Mouse (Mus musculus) embryonic facial prominence, embryonic 14.5 days (tissue): ENCODE data around the gene Zc3h15. TPM values are rescaled to one million over a fixed set of nuclear protein-coding genes. Genes with fewer than 3 reads are reported as not detected.
"Not testable (repeated sequence)": the region's sequence is repeated elsewhere in the genome, so short reads cannot be mapped to it uniquely, and the experiment has no call there.

ENCODE experiments used
- ATAC-seq: fragments of 200-750 bp; cut with Nextera tagmentation; 2 replicates; pipeline ENCODE4 v1.8.0; 2017; ENCODE audit warnings: low read depth, moderate number of reproducible peaks, moderate TSS enrichment
- DNase-seq: peaks from one replicate; pipeline ENCODE4 v3.0.0-alpha.2; 2015; ENCODE audit warnings: low spot score
- H3K27ac ChIP-seq: fragments of 300-500 bp; sonication (generic); replicated peaks from 2 replicates; pipeline ENCODE4 v1.5.1; 2014; ENCODE audit warnings: low read depth, mild to moderate bottlenecking, low read length, moderate library complexity
- H3K27me3 ChIP-seq: fragments of 300-500 bp; sonication (generic); replicated peaks from 2 replicates; pipeline ENCODE4 v1.6.1; 2014; ENCODE audit warnings: low read length; ENCODE audit not compliant: control insufficient read depth, insufficient read depth
- H3K36me3 ChIP-seq: fragments of 300-500 bp; sonication (generic); 2 replicates; pipeline ENCODE4 v1.6.1; 2014; ENCODE audit warnings: low read length, mixed read lengths; ENCODE audit not compliant: control insufficient read depth, insufficient read depth
- H3K4me1 ChIP-seq: fragments of 300-500 bp; sonication (generic); 2 replicates; pipeline ENCODE4 v1.6.1; 2014; ENCODE audit warnings: antibody characterized with exemption, low read length; ENCODE audit not compliant: control insufficient read depth, insufficient read depth
- H3K4me2 ChIP-seq: fragments of 300-500 bp; sonication (generic); 2 replicates; pipeline ENCODE4 v1.6.1; 2014; ENCODE audit warnings: low read depth, mild to moderate bottlenecking, low read length, moderate library complexity, mixed read lengths
- H3K4me3 ChIP-seq: fragments of 300-500 bp; sonication (generic); 2 replicates; pipeline ENCODE4 v1.5.1; 2014; ENCODE audit warnings: low read depth, mild to moderate bottlenecking, low read length
- H3K9ac ChIP-seq: fragments of 300-500 bp; sonication (generic); 2 replicates; pipeline ENCODE4 v1.6.1; 2014; ENCODE audit warnings: low read depth, mild to moderate bottlenecking, low read length, moderate library complexity, mixed read lengths
- H3K9me3 ChIP-seq: fragments of 300-500 bp; sonication (generic); 2 replicates; pipeline ENCODE4 v1.6.1; 2016; ENCODE audit warnings: low read length; ENCODE audit not compliant: control insufficient read depth
- WGBS: fragments of 180-500 bp; shearing (Covaris S2); extraction: QIAGEN DNeasy Blood & Tissue Kit; methylation state at CpG from one replicate; pipeline ENCODE4 v1.1.7; 2014; 5-methylcytosine and 5-hydroxymethylcytosine counted together
- polyA plus RNA-seq: library from polyadenylated mRNA; unstranded; fragments of >200 nt; fragmentation: Nextera tagmentation; extraction: Ambion mirVana; gene quantifications from 2 replicates; pipeline ENCODE4 v1.2.1, GENCODE M21; 2014

The Zc3h15 gene
- polyA plus RNA-seq, 1 experiment from 2014 or later: 130 TPM

- H3K36me3 ChIP-seq: no peaks in the 10 kb centered on the region
- H3K4me3 ChIP-seq: no peak overlapping the region
- ATAC-seq: no peak
Measured at GRCm38 (mm10) chr2:83695345-83696247, 51.4 kb downstream of the Zc3h15 start.

GRCm38 (mm10) chr2:83698484-83698883, 54.2 kb downstream of the Zc3h15 start:
- no peaks in the 10 kb centered on the region for H3K4me1 ChIP-seq
- no peaks in the 10 kb centered on the region for H3K27me3 ChIP-seq
- H3K4me3 ChIP-seq: no peak overlapping the region
- ATAC-seq (no peak), DNase-seq (no peak)
- 78% methylated on average over 1 of the region's 1 CpGs for WGBS
- H3K4me2 ChIP-seq: no peak overlapping the region
- H3K36me3 ChIP-seq: no peaks in the 10 kb centered on the region
- no peak overlapping the region for H3K9ac ChIP-seq
- H3K9me3 ChIP-seq: no peaks in the 10 kb centered on the region
- no peak overlapping the region for H3K27ac ChIP-seq

More at GRCm38 (mm10) chr2:83695345-83696247, 51.4 kb downstream of the Zc3h15 start:
- Histone ChIP-seq H3K4me1 (no peaks in the 10 kb centered on the region), H3K27ac (no peak overlapping the region), H3K9me3 (no peaks in the 10 kb centered on the region), H3K9ac (no peak overlapping the region), H3K27me3 (no peaks in the 10 kb centered on the region), H3K4me2 (no peak overlapping the region)
- DNase-seq: no peak
- WGBS: 71% methylated on average over 11 of the region's 11 CpGs

- Histone ChIP-seq H3K9me3 (no peaks in the 10 kb centered on the region), H3K4me3 (no peak overlapping the region), H3K36me3 (no peaks in the 10 kb centered on the region), H3K27me3 (no peaks in the 10 kb centered on the region), H3K27ac (no peak overlapping the region), H3K4me2 (no peak overlapping the region), H3K4me1 (no peaks in the 10 kb centered on the region), H3K9ac (no peak overlapping the region)
- WGBS: 36% methylated on average over 1 of the region's 1 CpGs
- no peak for ATAC-seq
- DNase-seq: no peak
Measured at GRCm38 (mm10) chr2:83699324-83699723, 55.1 kb downstream of the Zc3h15 start.

GRCm38 (mm10) chr2:83700667-83701066, 56.4 kb downstream of the Zc3h15 start:
- no peak overlapping the region for H3K9ac ChIP-seq
- no peaks in the 10 kb centered on the region for H3K9me3 ChIP-seq
- WGBS: 67% methylated on average over 4 of the region's 4 CpGs
- H3K4me2 ChIP-seq: no peak overlapping the region
- H3K27ac ChIP-seq: no peak overlapping the region
- no peak overlapping the region for H3K4me3 ChIP-seq
- no peaks in the 10 kb centered on the region; the same call in 1 of the 2 replicates for H3K4me1 ChIP-seq
- H3K27me3 ChIP-seq: no peaks in the 10 kb centered on the region
- H3K36me3 ChIP-seq: no peaks in the 10 kb centered on the region
- ATAC-seq: no peak
- DNase-seq: no peak

- Histone ChIP-seq H3K9ac (no peak overlapping the region), H3K4me1 (peaks cover 11% of the 10 kb centered on the region; the same call in 1 of the 2 replicates), H3K27me3 (no peaks in the 10 kb centered on the region), H3K9me3 (no peaks in the 10 kb centered on the region), H3K4me2 (no peak overlapping the region), H3K4me3 (no peak overlapping the region), H3K36me3 (no peaks in the 10 kb centered on the region), H3K27ac (no peak overlapping the region)
- no peak for DNase-seq
- no peak for ATAC-seq
- WGBS: 98% methylated on average over 7 of the region's 7 CpGs
Measured at GRCm38 (mm10) chr2:83702411-83702810, 58.2 kb downstream of the Zc3h15 start.

GRCm38 (mm10) chr2:83705580-83706158, 61.4 kb downstream of the Zc3h15 start:
- no peak for DNase-seq
- WGBS: 57% methylated on average over 9 of the region's 9 CpGs
- Histone ChIP-seq H3K36me3 (no peaks in the 10 kb centered on the region), H3K9me3 (no peaks in the 10 kb centered on the region), H3K4me3 (no peak overlapping the region), H3K27me3 (no peaks in the 10 kb centered on the region), H3K4me1 (peaks cover 11% of the 10 kb centered on the region; the same call in 1 of the 2 replicates), H3K4me2 (no peak overlapping the region), H3K9ac (no peak overlapping the region), H3K27ac (no peak overlapping the region)
- ATAC-seq: no peak

- DNase-seq (no peak), ATAC-seq (no peak)
- Histone ChIP-seq H3K4me3 (no peak overlapping the region), H3K27ac (no peak overlapping the region), H3K36me3 (no peaks in the 10 kb centered on the region), H3K27me3 (no peaks in the 10 kb centered on the region), H3K4me2 (no peak overlapping the region), H3K4me1 (peaks cover 15% of the 10 kb centered on the region), H3K9me3 (no peaks in the 10 kb centered on the region), H3K9ac (no peak overlapping the region)
- WGBS: 53% methylated on average over 11 of the region's 11 CpGs
Measured at GRCm38 (mm10) chr2:83709896-83710524, 65.8 kb downstream of the Zc3h15 start.

GRCm38 (mm10) chr2:83713281-83713680, 69.0 kb downstream of the Zc3h15 start:
- not testable (repeated sequence) for H3K27ac ChIP-seq, H3K4me3 ChIP-seq, ATAC-seq, H3K27me3 ChIP-seq, H3K9me3 ChIP-seq, H3K4me1 ChIP-seq, H3K36me3 ChIP-seq, DNase-seq, H3K9ac ChIP-seq, H3K4me2 ChIP-seq
- WGBS: 73% methylated on average over 7 of the region's 7 CpGs
